Mouse (Mus musculus): ENCODE results near the gene Agbl3.

DNA sequence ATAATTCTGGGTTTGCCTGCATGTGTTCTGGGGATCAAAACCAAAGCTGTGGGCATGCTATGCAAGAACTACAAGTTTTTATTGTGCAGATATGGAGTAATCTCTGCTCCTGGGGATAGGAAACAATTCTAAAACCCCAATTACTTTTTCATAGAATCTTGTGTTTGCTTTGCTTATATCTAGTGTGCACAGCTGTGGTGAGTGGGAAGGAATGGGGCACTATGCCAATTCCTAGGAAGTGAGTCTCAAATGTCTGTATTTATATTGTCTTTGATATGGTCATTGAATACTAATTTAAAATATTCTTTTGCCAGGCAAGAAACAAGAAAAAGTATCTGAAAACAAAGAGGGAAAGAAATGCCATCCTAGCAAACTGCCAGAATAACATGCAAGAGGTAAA is 44.2 kb downstream of the Agbl3 start:
- TF ChIP-seq CTCF (IDR thresholded peaks at IDR 0.05; ENCODE audit: insufficient read depth, low read length) (no peak), POLR2A (IDR thresholded peaks at IDR 0.05; ENCODE audit: borderline replicate concordance, extremely low read depth, low read depth, low read length) (no peak)

Data from lung, adult 2 months (tissue).